Mouse (Mus musculus) mature B cell (primary cell): ENCODE measurements around the gene Thsd4.
"Not testable (repeated sequence)": the region's sequence is repeated elsewhere in the genome, so short reads cannot be mapped to it uniquely, and the experiment has no call there.

Source experiments
- in situ Hi-C: fragments of 300-500 bp; cut with MboI; formaldehyde crosslinking; loops from 2 replicates; pipeline ENCODE4 v1.14.3; 2019

The Thsd4 gene

DNA sequence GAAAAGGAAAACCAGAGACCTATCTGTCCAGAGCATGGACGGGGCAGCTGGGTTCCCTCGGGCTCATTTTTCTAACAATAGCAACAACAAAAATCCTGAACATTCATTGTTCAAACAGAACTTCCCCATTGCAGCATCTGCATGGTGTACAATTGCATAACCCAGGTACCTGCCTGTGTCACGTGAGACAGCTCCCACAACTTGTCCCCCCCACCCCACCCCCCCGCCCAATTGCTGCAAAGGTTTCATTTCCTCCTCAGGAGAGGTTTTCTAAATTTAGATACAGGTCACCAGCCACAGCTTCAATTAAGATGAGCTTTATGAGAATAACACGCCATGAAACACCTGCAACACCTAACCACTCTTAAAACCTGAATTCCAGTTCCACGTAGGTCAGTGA lies 303.4 kb downstream of the Thsd4 start:
- in situ Hi-C loops = no loop called here

DNA sequence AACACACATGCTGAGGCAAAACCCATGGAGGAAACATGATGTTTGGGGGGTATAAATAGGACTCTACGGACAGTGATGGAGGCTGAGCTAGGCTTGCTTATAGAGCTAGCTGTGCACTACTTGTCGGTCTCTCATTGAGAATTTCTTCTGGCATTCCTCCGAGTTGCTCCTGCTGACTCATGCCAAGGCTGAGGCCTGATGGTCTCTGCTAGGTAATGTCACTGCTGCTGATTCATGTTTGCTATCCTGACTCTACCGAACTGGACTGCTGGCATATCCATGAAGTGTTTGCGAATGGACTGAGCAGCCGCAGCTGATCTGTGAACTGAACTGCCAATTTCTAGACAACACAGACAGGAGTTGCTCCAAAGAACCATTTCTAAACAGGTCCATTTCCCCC lies 305.8 kb downstream of the Thsd4 start:
- in situ Hi-C loops = no loop called here

DNA sequence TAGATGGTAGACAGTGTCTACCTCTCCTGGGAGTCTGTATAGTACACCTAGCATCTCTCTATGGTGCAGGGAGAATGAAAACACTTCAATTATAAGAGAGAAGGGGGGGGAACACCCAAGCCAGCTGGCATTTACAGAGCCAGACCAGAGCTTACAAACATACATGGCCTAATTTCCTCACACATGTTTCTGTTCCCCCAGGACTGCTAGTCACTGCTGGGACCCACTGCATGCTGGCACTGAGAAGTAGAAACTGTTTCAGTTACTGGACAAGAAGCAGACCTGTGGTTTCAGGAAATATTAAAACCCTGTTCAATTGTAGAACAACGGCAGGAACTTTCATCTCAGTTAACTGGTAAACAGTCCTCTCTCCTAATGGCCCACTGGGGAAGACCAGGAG lies 308.7 kb downstream of the Thsd4 start:
- in situ Hi-C loops = no loop called here

DNA sequence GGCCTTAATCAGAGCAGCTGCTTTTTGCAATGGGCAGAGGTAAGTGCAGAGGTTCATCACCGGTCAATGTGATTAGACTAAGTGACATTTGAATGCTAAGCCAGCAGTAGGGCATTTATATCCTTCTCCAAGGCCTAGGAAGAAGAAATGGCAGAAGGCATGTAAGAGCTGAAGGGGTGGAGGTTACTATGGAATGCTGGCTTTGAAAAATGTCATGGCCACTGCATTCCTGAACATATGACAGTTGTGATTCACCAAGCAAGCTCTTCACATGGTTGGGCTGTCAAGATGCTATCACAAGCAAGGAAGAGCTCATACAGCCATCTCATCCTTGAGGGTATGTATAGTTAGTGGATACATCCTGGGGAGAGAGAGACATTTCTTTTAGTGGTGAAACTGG lies 313.0 kb downstream of the Thsd4 start:
- in situ Hi-C loops = no loop called here

DNA sequence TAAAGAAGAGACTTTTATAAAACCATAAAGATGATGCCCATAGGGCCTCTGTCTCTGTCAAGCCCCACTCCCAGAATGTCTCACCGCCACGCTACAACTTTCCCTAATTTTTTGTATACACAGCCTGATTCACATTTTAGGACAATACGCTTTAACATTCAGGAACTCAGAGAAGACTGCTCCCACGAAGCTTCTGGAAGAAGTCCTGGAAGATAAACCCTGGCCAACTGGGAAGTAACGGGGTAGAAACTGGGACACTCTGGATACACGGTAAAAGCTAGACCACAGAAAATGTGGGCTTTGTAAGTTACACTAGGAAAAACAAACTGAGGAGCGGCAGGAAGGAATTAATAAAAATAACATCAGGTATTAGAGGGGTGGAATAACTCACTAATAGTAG lies 318.7 kb downstream of the Thsd4 start:
- in situ Hi-C loops = no loop called here

DNA sequence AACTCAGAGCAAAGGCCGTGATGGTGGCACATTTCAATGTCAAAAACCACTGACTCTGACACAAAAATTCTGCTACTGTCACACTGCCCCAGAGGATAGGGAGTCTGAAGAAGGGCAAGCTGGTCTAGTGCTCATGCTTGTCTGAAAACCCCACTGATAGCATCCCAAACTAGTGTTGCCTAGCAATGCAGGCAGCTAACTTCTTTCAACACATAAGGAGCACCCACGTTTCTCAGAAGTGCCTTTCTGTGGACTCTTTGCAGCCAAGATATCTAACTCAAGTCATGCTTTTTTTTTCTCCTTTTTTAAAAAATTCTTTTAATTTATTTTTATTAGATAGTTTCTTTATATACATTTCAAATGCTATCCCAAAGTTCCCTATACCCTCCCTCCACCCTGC lies 321.4 kb downstream of the Thsd4 start:
- in situ Hi-C loops = no loop called here

DNA sequence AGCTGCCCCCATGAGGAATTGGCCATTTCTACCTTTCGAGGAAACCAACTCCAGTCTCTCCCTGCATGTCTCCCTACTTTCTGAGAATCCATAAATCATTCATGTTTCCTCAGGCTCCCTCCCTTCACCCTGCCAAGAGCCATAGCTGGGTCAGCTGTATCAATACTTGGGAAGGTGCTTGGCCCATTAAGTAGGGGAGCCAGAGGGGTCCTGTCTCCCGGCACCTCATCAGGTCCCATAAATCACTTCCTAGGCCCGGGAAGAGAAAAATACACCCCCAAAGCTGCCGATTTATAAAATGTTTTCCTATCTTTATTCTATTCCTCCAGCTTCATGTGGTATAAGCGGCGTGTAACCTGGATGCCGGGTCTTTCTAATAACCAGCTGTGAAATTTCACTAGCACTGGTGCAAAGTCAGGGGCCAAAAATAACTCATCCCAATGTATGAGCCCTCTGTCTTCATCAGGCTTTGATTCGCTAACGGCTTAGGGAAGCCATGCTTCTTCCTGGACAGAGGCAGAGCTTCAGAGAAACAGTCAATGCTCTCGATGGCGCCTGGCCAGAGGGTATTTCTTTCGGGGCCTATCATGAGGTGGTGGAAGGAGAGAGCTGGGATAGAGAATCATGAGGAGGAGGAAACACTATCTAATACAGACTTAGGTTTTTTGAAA lies 323.2 kb downstream of the Thsd4 start:
- in situ Hi-C loops = no loop called here

DNA sequence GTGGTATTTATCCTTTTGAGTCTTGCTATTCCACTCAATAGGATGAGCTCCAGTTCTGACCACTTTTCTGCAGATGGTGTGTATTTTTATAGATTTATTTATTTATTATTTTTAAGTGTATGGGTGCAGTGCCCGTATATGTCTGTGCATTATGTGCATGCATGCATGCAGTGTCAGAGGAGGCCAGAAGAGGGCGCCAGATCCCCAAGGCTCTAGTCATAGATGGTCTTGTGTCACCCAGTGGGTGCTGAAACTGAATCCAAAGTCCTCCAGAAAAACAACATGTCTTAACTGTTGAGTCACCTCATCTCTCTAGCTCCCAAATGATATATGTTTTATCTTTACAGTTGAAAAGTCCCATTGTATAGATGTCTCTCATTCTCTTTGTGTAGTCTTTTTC lies 326.3 kb downstream of the Thsd4 start:
- in situ Hi-C loops = no loop called here

DNA sequence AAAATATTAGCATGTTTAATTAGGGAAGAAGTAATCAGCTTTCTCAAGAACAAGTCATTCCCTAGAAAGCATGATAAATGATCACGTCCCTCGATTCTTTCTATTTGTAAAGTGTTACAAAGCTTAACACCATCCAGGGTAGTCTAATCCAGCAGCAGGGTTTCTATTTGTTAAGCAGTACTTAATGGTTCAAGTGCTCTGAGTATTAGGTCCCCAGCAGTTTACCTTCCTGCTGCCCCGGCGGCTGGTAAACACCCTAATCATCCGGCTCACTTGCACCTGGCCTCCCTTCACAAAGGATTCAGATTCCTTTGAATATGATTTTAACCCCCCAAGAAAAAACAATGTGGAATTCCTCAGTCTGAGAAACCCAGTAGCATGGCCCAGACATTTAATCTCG lies 326.9 kb downstream of the Thsd4 start:
- in situ Hi-C loops = no loop called here

DNA sequence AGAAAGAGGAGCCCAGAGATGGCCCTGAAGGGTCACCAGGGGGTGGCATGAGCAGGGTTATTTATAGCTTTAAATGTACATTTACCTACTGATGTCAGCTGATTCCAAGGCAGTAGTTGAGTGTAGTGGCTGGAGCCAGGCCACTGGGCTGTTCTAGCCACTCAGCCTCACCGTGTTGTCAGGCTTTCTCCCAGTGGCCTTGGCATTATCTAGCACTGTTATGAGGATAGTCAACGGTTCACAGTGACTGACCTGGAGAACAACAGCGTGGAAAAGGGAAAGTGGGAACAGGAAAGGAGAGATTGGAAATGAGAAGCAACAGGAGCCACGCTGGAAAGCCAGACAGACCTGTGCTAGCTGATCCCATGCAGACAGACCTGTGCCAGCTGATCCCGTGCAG lies 329.5 kb downstream of the Thsd4 start:
- in situ Hi-C loops = no loop called here

DNA sequence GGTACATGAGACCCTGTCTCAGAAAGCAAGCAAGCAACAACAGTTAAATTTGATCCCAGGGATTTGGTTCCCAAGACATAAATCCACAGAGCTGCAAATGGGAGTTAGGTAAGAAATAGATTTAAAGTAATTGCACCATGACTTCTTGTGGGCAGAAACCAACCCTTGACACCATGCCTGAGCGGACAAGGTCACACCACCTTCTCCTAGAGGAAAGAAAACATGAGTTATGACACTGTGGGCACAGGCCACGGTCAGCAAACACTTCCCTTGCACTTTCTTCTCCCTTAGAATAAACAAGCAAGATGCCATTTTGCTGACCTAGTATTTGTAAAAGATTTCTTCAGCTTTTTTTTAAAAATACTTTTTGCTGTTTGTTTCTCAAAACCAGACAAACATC lies 334.4 kb downstream of the Thsd4 start:
- in situ Hi-C loops = no loop called here

DNA sequence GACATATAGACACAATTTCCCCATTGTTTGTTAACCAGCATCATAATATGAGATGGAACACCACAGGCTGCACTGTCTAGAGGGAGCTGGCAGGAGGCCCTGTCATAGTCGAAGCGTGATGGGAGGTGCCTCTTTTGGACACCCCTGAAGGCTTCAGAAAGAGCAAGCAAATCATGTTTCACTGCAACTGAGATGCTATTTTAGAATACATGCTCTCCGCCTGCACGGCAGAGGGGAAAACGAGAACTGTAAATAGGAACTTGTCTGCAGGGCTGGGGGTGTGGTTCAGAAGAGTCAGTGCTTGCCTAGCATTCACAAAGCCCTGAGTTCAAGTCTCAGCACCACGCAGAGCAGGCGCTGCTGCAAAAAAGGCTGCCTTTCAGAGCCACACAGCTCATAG lies 334.9 kb downstream of the Thsd4 start:
- in situ Hi-C loops = no loop called here

DNA sequence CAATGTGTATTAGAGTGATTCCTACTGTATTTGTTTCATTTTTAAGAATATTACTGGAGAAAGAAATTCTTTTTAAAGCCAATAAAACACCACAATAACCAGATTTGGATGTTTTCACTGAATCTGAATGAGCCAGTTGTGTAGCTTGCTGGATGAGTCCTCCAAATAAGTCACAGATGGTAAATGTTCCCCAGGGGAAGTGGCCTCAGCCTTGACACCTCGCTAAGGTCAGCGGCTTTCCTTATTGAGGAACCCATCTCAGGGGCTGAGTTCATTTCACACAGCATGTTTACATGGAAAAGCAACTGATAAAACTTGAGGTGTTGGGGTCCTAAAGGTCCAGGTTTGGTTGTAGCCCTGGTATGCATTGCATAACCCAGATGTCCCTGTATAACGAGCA lies 337.8 kb downstream of the Thsd4 start:
- in situ Hi-C loops = no loop called here

DNA sequence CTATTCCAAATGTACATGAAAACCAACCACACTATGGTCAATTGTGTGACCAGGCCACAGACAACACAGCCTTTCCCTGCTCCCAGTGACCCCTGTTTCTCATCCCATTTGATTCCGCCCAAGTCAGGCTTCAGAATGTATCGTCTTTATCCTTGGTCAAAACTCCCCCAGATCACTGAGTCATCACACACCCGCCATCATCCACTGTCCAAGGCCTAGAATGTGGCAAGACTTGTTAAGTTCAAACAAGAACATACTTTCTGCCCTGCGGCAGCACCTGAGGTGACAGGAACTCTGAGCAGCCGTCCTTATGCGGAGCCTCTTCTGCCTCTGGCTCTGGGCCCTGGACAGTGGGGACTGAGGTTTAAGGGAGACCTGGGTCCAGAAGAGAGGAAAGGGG lies 339.5 kb downstream of the Thsd4 start:
- in situ Hi-C loops = no loop called here

DNA sequence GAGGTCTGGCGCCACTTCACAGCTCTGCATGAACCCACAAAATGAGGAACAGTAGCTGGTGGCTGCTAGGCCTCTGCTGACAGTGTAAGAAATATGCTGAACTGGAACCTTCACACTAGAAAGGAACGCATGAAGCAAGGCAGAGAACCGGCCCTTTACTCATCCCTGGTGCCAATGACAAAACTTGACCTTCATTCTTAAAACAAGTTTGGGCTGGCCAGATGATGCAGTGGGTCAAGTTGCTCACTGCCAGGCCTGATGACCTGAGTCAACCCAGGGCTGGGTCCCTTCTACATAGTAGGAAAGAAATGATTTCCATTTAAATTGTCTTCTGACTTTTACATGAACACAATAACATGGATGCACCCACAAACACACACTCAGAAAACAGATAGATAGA lies 340.9 kb downstream of the Thsd4 start:
- in situ Hi-C loops = no loop called here

DNA sequence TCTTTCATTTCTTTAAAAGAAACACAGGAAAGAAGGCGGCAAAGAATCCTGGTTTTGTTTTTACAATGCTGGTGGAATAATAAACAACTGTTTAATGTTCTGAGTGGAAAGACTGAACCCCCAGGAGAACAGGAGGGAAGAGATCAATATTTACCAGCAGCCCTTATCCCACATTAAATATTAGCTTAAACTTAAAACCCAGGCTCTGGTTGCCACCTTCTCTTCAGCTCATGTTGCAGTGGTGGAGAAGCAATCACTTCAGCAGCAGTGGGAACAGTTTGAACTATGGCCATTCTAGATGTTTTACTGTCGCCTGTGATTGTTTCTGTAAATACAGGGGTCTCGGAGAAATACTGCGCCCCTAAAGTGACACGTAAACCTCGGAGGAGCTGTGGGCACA lies 341.7 kb downstream of the Thsd4 start:
- in situ Hi-C loops = no loop called here

DNA sequence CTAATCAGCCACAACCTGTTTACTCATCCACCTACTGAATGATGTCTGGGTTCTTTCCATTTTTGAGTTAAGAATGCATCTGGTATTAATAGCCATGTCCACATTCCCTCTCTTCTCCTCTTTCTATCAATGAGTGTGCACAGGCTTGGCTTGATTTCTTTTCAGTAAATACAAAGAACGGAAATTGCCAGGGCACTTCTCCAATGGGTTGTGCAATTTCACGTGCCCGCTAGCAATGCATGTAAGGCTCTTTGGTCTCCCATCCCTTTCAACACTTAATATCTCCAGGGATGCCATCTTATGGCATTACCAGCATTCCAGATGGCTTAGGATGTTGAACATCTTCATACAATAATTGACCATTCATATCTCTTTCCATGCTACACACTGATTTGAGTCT lies 345.5 kb downstream of the Thsd4 start:
- in situ Hi-C loops = no loop called here

DNA sequence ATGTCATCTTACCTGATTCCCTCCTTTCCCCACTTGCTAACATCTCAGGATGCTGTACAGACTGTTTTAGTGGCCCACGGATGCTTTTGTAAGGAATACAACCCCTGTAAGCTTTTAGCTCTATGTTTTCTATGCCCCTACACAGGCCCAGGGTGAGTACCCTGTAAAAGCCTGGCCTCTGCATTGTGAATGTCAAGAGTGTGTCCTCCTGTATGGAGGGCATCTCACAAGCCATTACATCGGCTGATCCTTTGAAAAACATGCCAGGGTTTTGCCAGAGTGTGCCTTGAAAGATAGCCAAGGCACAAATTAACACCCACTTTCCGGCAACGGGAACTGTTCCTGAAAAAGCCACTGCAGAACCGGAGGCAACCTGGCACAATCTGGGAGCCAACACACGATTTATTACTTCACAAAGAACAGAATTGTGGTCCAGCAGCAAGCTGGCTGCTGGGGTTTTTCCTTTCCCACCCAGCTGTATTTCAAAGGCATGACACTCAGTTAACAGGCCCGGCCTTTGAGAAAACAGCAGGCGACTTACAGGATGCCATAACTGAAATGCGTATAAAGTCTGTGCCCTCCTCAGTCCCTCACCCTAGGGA lies 349.3 kb downstream of the Thsd4 start:
- in situ Hi-C loops = not testable (repeated sequence)

DNA sequence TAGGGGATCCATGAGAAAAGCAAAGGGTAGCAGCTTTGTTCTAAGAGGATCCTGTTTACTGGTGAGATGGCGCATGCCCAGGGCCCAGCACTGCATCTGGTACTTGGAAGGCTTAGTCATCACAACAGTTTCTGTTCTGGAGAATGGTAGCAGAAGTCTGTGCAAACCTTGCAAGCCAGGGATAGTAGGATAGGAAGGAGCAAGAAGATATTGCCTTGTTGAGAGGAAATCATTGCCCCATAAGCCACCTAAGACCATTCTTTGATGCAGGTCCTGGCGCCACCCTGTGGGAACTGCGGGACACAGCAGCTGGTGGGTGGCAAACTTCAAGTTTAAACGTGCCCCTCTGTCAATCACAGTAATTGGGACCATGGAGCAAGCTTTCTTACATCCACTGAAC lies 354.9 kb downstream of the Thsd4 start:
- in situ Hi-C loops = no loop called here

DNA sequence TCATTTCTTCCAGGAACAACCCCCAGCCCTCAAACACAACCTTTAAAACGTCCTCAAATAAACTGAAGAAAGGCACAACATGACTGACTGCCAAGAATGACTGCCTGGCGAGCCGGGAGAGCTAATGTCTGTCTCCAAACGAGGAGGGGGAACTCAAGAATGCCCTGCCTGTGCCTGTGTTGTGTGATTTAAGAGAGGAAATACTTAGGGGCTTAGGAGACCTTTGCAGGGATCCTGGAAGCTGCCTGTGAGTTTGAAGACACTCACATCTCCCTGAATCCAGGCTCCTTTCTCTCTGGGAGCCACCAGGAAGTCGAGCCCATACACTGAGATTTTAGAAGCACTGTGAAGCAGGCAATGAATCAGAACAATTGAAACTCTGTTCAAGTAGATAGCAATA lies 361.0 kb downstream of the Thsd4 start:
- in situ Hi-C loops = no loop called here

DNA sequence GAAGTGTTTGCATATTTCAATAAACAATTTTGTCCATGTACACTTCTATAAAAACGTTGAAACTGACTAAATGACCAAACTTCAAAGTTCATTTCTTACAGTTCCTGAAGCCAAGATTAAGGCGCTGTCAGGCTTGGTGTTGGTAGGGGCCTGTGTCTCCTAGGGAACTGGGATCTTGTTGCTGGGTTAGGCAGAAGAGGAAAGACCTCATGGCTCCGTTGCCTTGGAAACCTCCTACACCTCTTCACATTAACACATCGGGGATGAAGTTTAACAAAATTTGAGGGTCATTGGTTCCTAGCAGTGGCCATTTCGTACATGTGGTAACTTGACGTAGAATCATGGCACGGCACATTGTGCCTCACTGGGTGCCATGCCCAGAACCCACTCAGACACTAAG lies 361.7 kb downstream of the Thsd4 start:
- in situ Hi-C loops = no loop called here

DNA sequence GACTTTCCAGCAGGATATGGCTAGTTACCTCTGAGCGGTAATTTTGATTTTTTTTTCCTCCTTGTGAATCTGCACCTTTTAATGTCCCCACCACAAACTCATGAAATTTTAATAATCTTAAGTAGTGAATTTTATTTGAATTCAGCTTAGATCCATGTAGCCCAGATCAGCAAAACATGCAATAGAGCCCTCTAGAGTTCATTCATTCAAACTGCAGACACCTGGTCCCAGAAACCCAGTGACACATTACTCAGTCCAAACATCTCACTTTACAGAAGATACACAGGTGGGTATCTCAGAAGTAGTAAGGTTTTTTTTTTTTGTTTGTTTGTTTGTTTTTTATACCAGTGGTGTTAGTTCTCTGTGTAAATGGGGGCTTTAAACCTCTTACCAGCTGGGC lies 368.9 kb downstream of the Thsd4 start:
- in situ Hi-C loops = no loop called here

DNA sequence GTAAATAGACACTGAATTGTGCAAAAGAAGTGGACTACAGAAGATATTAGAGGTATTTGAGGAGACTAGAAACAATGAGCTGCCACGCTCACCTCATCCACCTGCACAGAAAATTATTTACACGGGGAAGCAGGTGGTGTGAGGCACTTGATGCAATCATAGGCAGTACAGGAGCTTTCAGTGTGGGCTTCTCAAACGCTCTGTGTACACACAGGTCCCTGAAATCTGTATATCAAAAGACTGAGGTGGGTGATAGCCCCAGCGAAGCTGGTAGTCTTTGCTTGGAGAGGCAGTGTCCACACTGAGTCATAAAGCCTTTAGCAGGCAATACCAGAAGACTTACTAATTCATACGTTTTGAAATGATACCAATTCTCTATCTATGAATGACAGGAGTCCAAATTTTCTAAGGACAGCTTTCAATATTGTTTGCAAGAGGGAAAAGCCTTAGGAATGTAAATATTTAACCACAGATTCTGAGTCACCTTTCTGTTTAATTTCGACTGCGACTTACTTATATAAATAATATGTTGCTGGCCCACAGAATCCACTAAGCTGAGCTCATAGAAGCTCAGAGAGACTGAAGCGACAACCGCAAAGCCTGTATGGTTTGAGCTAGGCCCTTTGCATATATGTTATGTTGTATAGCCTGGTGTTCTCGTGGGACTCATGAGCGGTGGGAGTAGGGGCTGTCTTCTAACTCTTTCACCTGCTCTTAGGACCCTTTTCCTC lies 369.8 kb downstream of the Thsd4 start:
- in situ Hi-C loops = no loop called here

DNA sequence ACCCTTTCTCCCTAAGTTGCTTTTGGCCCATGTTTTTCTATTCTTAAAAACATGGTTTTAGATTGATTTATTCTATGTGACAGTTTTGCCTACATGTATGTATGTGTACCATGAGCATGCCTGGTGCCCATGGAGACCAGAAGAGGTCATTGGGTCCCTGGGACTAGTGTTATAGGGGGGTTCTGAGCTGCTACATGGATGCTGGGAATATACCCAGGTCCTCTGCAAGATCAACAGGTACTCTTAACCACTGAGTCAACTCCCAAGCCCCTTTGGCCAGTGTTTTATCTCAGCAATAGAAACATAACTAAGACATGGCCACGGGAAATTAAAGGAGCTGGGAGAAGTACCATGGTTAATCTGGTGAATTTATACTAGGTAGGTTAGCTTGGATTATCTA lies 371.3 kb downstream of the Thsd4 start:
- in situ Hi-C loops = no loop called here
